Mouse (Mus musculus) olfactory bulb, adult 2 months (tissue): Measurements from ENCODE around the gene Arl8b. TPM values are rescaled to one million over a fixed set of nuclear protein-coding genes. Genes with fewer than 3 reads are reported as not detected.
A peak's percentile ranks its signal among the peaks of the same experiment; 100 is the strongest.

ENCODE experiments used
- H3K27ac ChIP-seq: fragments of 200-500 bp; 2 replicates; pipeline ENCODE4 v1.5.1; 2012; ENCODE audit warnings: low read depth, low read length; ENCODE audit not compliant: insufficient read depth
- H3K4me1 ChIP-seq: fragments of 200-500 bp; 2 replicates; pipeline ENCODE4 v1.6.1; 2012; ENCODE audit warnings: low read length; ENCODE audit not compliant: control insufficient read depth, insufficient read depth
- H3K4me3 ChIP-seq: fragments of 200-500 bp; 2 replicates; pipeline ENCODE4 v1.5.1; 2012; ENCODE audit warnings: mild to moderate bottlenecking, low read depth, low read length, moderate library complexity; ENCODE audit not compliant: insufficient read depth
- CTCF ChIP-seq: fragments of 200-500 bp; IDR thresholded peaks from 2 replicates; pipeline ENCODE4 v1.5.1; 2012; ENCODE audit warnings: low read depth, mild to moderate bottlenecking, low read length, moderate library complexity; ENCODE audit not compliant: insufficient read depth
- POLR2A ChIP-seq: fragments of 200-500 bp; IDR thresholded peaks from 2 replicates; pipeline ENCODE4 v1.6.1; 2012; ENCODE audit warnings: mild to moderate bottlenecking, low read depth, low read length, moderate library complexity; ENCODE audit not compliant: insufficient read depth
- WGBS: fragments of 180-500 bp; shearing (Covaris S2); methylation state at CpG from one replicate; pipeline ENCODE4 v1.1.7; 2018; 5-methylcytosine and 5-hydroxymethylcytosine counted together
- polyA plus RNA-seq: library from polyadenylated mRNA; stranded (reverse); fragments of >200 nt; gene quantifications from 2 replicates; pipeline ENCODE4 v1.2.4, GENCODE M21; 2012; ENCODE audit warnings: low replicate concordance; ENCODE audit not compliant: missing spikeins, insufficient read depth, insufficient read length

Gene Arl8b
- polyA plus RNA-seq, 1 experiment, result not detected

GRCm38 (mm10) chr6:108828872-108829271 is 46.0 kb downstream of the Arl8b start:
- WGBS, result 1% methylated on average over 56 of the region's 56 CpGs
- Histone ChIP-seq H3K4me3 (peak overlapping the region; percentile 94), H3K4me1 (peaks cover 8% of the 10 kb centered on the region), H3K27ac (peak overlapping the region; percentile 61; the same call in 1 of the 2 replicates)
- TF ChIP-seq POLR2A (no peak), CTCF (no peak)

GRCm38 (mm10) chr6:108829386-108830370 is 46.8 kb downstream of the Arl8b start:
- Histone ChIP-seq H3K27ac (no peak overlapping the region), H3K4me1 (peaks cover 8% of the 10 kb centered on the region), H3K4me3 (peak overlapping the region; percentile 94)
- 27% methylated on average over 22 of the region's 22 CpGs for WGBS
- TF ChIP-seq POLR2A (no peak), CTCF (no peak)

GRCm38 (mm10) chr6:108832170-108832569 is 49.3 kb downstream of the Arl8b start:
- H3K4me3 ChIP-seq, result no peak overlapping the region
- no peak overlapping the region for H3K27ac ChIP-seq
- H3K4me1 ChIP-seq, result peaks cover 12% of the 10 kb centered on the region
- no peak for TF ChIP-seq CTCF
- 82% methylated on average over 1 of the region's 1 CpGs for WGBS

GRCm38 (mm10) chr6:108832989-108833388 is 50.1 kb downstream of the Arl8b start:
- WGBS, result 86% methylated on average over 6 of the region's 6 CpGs
- Histone ChIP-seq H3K4me3 (no peak overlapping the region), H3K27ac (no peak overlapping the region), H3K4me1 (peaks cover 12% of the 10 kb centered on the region)
- TF ChIP-seq POLR2A (no peak), CTCF (no peak)

GRCm38 (mm10) chr6:108833963-108834697 is 51.2 kb downstream of the Arl8b start:
- no peak overlapping the region for H3K27ac ChIP-seq
- TF ChIP-seq POLR2A, result no peak
- no peak for TF ChIP-seq CTCF
- H3K4me1 ChIP-seq, result peaks cover 10% of the 10 kb centered on the region
- H3K4me3 ChIP-seq, result no peak overlapping the region
- 91% methylated on average over 8 of the region's 8 CpGs for WGBS

- whole genome bisulfite sequencing, result 82% methylated on average over 16 of the region's 16 CpGs
- peak overlapping the region; percentile 63; the same call in 1 of the 2 replicates for H3K27ac ChIP-seq
- TF ChIP-seq CTCF, result no peak
- no peak for TF ChIP-seq POLR2A
- H3K4me3 ChIP-seq, result no peak overlapping the region
- peaks cover 5% of the 10 kb centered on the region for H3K4me1 ChIP-seq
Observed at GRCm38 (mm10) chr6:108835765-108836691, 53.1 kb downstream of the Arl8b start.

- no peak overlapping the region for H3K27ac ChIP-seq
- peaks cover 5% of the 10 kb centered on the region for H3K4me1 ChIP-seq
- 90% methylated on average over 4 of the region's 4 CpGs for WGBS
- H3K4me3 ChIP-seq, result no peak overlapping the region
- TF ChIP-seq CTCF, result no peak
- TF ChIP-seq POLR2A, result no peak
Observed at GRCm38 (mm10) chr6:108837081-108837480, 54.2 kb downstream of the Arl8b start.

GRCm38 (mm10) chr6:108837958-108838357 is 55.1 kb downstream of the Arl8b start:
- 94% methylated on average over 4 of the region's 4 CpGs for WGBS
- H3K4me1 ChIP-seq, result peaks cover 5% of the 10 kb centered on the region
- TF ChIP-seq POLR2A (no peak), CTCF (no peak)
- H3K4me3 ChIP-seq, result no peak overlapping the region
- H3K27ac ChIP-seq, result no peak overlapping the region
